Mouse (Mus musculus): ENCODE results near the gene Ogfrl1.

- TF ChIP-seq CTCF (IDR thresholded peaks at IDR 0.05; ENCODE audit: control insufficient read depth, insufficient read depth, insufficient replicate concordance, low read depth, low read length) (no peak), POLR2A (IDR thresholded peaks at IDR 0.05; ENCODE audit: control insufficient read depth, low read depth, low read length) (no peak)
Measured at GRCm38 (mm10) chr1:23365614-23366013, 32.0 kb downstream of the Ogfrl1 start.
